Mouse (Mus musculus): Measurements from ENCODE around the gene Zfp202.
"Not testable (repeated sequence)": the region's sequence is repeated elsewhere in the genome, so short reads cannot be mapped to it uniquely, and the experiment has no call there.

The Zfp202 gene

GRCm38 (mm10) chr9:40192098-40193038, at the start of gene Zfp202:
Zfp202 (plus strand) TSS chr9:40192316.
- DNase-seq (ENCODE audit: low spot score) = peak; percentile 92

GRCm38 (mm10) chr9:40155118-40155644, 36.9 kb upstream of the Zfp202 start:
- no peak for DNase-seq (ENCODE audit: low spot score)

DNA sequence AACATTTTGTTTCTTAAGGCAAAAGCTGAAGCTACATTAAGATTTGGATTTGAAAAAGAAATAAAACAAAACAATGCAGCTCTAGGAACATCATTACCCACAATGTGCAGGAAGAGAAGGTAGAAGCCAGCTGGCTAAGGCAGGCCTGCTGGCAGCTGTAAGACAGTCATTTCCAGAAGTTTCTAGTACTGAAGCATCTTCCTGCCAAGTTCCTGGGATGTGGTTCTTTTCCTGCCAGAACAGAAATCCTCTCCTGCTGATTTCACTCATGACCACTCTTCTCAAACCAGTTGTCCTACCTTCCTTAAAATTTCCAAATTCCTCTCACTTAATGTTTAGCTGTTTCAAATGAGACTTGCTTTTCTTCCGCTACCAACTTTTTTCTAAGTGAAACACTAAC, 25.7 kb upstream of the Zfp202 start:
- no peak for DNase-seq (ENCODE audit: low spot score)

- no peak for DNase-seq (ENCODE audit: low spot score)
These were observed 15.1 kb upstream of the Zfp202 start for GRCm38 (mm10) chr9:40177017-40177416.

DNA sequence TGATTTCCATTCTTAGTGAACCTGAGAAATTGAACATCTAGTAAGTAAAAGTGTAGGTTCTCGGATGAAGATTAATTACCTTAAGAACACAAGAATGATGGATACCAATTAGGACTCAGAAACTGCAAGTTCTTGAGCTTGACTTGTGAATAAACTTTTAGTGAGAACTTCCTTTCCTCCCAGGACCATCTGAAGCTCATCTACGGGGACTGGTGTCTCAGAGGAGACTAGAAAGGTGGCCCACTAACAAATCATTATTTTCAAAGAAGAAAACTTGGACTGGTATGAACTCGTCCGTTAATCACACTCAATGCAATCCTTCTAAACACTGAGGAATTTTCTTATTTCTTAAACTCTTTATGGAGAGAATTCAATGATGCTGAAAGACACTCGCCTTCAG, 11.5 kb upstream of the Zfp202 start, which contains the start of gene Olfr986:
Gene Olfr986, plus strand, starts transcription at position 301 of the 400 bp plus-strand sequence.
- DNase-seq (ENCODE audit: low spot score) = no peak

DNA sequence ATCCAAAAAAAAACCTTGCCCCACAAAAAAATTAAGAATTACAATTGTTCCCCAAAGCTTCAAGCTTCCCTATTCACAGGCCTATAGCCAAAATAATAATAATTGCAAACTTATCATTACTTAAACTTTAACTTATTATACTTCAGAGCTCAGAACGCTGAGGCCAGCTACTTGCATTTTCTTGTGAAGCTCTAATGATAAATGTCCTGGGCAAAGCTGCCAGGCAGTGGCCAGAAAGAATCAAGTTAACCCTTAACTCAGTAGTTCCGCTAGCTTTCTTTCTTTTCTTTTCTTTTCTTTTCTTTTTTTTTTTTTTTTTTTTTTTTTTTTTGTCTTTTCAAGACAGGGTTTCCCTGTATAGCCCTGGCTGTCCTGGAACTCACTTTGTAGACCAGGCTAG, 7.0 kb upstream of the Zfp202 start:
- DNase-seq (ENCODE audit: low spot score) = not testable (repeated sequence)

DNA sequence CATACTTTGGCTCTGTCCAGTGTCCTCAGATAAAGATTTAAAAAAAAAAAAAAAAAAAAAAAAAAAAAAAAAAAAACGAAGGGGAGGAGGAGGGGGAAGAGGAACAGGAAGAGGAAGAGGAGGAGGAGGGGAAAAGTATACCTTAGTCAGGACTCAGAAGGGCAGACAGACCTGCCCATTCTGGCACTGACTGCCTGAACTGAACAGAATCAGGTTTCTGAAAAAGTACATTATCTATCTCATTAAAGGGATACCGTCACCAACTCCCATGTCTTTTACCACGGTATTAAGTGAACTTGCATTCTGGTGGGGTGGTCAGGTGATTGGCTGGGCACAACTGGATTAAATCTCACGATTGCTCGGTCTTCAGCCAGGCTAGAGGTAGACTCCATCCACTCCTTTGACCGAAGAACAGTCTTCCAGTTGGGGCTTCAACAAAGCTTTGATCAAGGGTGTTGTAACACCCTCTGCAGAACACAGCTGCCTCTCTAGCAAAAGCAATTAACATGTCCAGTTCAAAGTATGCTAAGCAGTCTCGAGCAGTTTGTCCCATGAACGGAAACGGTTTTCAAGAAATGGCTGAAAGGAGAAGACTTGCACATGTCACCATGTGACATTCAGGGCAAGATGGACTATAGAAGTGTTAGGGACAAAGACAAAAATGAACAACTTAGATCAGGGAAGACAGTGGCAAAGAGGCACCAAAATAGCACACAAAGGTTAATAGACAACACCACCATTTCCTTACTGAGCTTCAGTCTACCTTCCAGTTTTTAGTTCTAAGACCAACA, 835 bp upstream of the Zfp202 start:
- no peak for DNase-seq (ENCODE audit: low spot score)

DNA sequence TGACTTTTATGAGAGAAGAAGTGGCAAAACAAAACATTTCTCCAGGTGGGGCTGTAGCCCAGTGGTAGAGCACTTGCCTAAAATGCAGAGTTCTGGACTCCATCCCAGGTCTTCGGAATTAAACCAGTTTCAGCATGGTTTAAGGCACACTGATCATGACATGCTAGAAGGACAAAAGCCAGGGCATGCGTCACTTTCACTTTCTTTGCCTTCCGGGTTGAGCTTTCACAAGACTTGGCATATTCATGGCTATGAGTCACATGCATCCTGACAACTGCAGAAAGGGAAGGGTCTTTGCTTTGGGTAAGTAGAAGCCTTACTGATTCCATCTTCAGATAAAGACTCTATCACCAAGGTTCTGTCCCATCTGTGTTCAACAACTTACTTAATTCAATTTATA, 3.9 kb downstream of the Zfp202 start:
- no peak for DNase-seq (ENCODE audit: low spot score)

GRCm38 (mm10) chr9:40206546-40206950, 14.4 kb downstream of the Zfp202 start:
- DNase-seq (ENCODE audit: low spot score) = peak; percentile 66

DNA sequence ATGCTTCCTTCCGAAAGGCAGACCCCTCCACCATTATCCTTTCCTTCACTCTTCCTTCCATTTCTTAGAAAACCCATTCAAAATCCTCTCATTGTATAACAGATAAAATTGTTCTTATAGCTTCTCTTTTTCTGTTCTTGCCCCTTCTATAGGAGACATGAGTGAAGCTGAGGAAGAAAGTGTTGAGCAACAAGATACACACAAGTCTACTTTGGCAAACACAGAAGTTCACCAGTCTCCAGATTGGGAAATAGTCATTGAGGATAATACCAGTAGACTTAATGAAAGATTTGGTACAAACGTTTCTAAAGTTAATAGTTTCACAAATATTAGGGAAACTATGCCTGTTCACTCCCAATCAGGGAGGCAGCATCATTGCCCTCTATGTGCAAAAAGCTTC, 18.6 kb downstream of the Zfp202 start:
- DNase-seq (ENCODE audit: low spot score) = no peak

DNA sequence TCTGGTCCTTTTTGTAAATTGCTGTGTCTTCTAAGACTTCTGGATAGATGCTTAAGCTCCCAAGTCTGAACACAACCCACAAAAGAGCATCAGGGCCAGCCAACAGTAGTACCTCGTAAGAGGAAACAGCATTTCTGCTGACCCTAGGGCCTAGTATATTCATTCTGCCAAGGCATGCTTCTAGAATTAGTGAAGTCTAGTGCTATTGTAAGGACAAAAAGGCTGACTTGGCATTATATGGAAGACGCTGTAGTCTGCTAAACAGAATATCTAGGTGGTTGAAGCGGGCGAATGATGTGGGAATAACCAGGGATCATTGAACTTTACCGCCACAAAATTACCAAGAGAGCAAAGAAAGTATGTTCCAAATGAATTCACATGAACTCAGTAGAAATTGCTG, 21.9 kb downstream of the Zfp202 start:
- DNase-seq (ENCODE audit: low spot score) = no peak

DNA sequence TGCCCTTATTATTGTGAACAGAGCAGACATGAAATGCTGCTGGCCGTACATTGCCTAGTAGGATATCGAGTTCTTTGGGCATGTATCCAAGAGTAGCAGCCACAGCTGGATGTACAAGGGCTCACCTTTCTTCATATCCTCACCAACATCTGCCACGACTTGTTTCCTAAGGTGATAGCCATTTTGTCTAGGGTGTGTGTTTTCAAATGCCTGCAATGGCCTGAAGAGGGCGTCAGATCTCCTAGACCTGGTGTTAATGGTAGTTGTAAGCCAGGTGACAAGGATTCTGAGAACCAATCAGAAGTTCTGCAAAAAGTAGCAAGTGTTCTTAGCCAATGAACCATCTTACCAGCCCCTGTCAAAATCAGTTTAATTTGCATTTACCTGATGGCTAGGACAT, 24.5 kb downstream of the Zfp202 start:
- DNase-seq (ENCODE audit: low spot score) = no peak

GRCm38 (mm10) chr9:40224289-40224688, 32.2 kb downstream of the Zfp202 start:
- no peak for DNase-seq (ENCODE audit: low spot score)

DNA sequence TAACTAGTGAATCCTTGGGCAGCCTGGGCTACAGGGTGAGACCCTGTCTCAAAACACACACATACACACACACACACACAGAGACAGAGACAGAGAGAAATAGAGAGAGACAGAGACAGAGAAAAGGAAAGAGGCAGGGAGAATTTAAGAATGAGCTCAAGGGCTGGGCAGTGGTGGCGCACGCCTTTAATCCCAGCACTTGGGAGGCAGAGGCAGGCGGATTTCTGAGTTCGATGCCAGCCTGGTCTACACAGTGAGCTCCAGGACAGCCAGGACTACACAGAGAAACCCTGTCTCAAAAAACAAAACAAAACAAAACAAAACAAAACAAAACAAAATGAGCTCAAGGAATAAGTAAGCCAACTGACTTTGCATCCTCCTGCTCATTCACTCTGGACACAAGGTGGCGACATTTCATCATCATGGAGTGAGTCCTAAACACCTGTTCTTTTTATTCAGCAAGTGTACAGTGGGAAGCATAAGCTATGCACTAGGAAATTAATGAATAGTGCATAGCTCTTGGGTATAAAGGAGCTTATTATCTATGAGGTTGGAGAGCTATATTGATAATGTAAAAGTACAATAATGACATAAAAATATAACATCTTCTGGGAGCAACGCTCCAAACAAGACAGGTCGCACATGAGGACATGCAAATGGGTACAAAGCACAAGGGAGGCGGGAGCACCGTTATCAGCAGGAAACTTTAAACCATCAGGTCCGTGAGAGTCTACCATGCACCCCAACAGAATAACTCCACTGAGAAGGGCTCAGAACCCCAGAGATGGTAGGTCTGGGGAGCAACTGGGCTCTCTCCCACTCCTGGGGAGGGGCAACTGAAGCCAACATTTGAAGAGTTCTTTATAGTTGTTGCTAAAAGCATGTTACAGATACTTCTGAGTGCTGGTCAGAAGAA, 36.0 kb downstream of the Zfp202 start:
- DNase-seq (ENCODE audit: low spot score) = peak; percentile 34

GRCm38 (mm10) chr9:40228804-40229331, 36.8 kb downstream of the Zfp202 start:
- no peak for DNase-seq (ENCODE audit: low spot score)

GRCm38 (mm10) chr9:40229479-40229878, 37.4 kb downstream of the Zfp202 start:
- no peak for DNase-seq (ENCODE audit: low spot score)

DNA sequence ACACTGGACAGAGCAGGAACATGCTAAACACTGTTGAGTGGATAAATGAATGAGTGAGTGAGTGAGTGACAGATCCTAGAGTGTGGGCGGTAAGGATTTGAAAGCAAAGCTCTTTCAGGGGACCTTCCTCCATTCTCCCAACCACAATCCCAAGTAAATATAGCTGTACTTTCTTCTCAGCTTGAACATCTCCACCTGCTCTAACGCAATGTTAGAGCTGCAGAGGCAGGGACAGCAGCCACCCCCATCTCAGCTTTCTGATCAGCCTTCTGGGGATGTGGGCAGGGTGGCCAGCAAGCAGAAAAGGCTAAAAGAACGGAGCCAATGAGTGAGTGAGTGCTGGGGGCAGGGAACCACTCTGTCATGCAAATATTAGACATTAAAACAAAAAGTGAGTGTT, 38.9 kb downstream of the Zfp202 start:
- DNase-seq (ENCODE audit: low spot score) = no peak

DNA sequence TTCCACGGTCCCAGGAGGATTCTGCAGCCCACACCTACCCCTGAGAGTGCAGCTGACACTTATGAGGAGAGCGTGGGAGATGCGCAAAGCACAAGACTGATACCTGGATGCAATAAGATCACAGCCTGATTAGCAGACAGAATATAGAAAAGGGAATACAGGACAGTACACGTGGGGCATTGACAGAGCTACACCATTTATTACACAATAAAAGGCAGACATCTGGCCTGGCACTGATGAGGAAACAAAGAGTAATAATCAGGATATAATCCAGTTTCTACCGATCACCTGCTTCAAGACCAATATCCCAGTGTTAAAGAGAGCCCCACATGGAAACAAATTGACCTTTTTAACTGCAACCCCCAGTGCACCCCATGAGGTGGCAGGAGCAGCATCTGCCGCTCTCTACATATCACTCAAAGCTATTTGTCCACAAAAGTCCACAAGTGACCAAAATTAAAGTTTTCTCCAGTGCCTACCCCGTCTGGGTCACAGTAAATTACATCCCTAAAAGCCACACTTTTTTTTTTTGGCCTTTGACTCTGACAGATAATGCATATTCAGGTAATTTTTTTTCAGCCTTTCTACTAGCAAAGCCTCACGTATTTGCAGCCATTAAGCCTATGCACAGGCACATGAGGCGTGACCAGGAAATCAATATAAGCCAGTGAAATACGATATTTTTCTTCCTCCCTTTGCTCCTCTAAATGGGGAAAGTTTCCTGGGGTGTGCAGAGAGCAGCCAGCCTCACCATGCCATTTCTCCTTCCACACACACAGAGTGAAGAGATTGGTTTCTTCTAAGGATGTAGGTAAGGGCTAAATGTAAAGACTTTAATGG, 42.3 kb downstream of the Zfp202 start:
- no peak for DNase-seq (ENCODE audit: low spot score)

- DNase-seq (ENCODE audit: low spot score) = no peak
These were observed 43.1 kb downstream of the Zfp202 start for GRCm38 (mm10) chr9:40235220-40235619.

DNA sequence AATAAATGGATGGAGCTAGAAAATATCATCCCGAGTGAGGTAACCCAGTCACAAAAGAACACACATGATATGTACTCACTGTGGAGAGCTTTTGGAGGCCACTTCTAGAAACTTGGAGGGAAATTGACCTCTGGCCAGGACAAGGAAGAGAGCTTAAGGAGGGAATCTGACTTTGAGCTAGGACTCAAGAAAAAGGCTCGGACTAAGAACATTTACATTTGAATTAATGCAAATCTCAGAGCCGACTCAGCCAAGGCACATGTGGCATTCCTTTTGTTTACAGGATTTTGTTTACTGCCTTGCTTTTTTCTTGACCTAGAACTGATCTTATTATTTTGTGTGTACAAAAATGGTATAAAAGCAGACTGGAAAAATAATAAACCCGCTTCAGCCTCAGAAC, 47.6 kb downstream of the Zfp202 start:
- no peak for DNase-seq (ENCODE audit: low spot score)
